Mouse (Mus musculus): ENCODE data around the gene Btbd18. TPM values are rescaled to one million over a fixed set of nuclear protein-coding genes. Genes with fewer than 3 reads are reported as not detected.

The Btbd18 gene
- polyA plus RNA-seq (2012; rRNA removed; ENCODE audit: low replicate concordance): not detected in 2 replicates

GRCm38 (mm10) chr2:84658806-84659205, at the start of gene Btbd18:
TSS of gene Btbd18 (plus strand) at chr2:84659079.

GRCm38 (mm10) chr2:84650464-84651195, 8.2 kb upstream of the Btbd18 start, which contains the start of gene Ctnnd1:
TSS of gene Ctnnd1 (minus strand) at chr2:84650765.

GRCm38 (mm10) chr2:84670569-84670933, 11.7 kb downstream of the Btbd18 start, which contains the start of gene Selenoh:
TSS of gene Selenoh (minus strand) at chr2:84670770.

GRCm38 (mm10) chr2:84677968-84678880, 19.3 kb downstream of the Btbd18 start, which contains the start of the genes Gm28635 and Med19:
TSS of gene Gm28635 (minus strand) at chr2:84678041.
TSS of gene Med19 (plus strand) at chr2:84678402.

GRCm38 (mm10) chr2:84679016-84679415, 20.1 kb downstream of the Btbd18 start, which contains the start of gene Tmx2:
TSS of gene Tmx2 (minus strand) at chr2:84679140.

GRCm38 (mm10) chr2:84714811-84715561, 56.1 kb downstream of the Btbd18 start, which contains the start of gene Zdhhc5:
TSS of gene Zdhhc5 (minus strand) at chr2:84715180.

Other genes starting within 250 kb of the Btbd18 start
- 4.5 and 9.7 TPM in 2 replicates for gene Calcrl, start 233.7 kb upstream of the Btbd18 start, polyA plus RNA-seq (2012; rRNA removed; ENCODE audit: low replicate concordance)
- gene Tfpi, start 182.3 kb upstream of the Btbd18 start, polyA plus RNA-seq (2012; rRNA removed; ENCODE audit: low replicate concordance): 2.3 and 8.7 TPM in 2 replicates
- 27.4 and 52.9 TPM in 2 replicates for gene Ctnnd1, start 8.3 kb upstream of the Btbd18 start, polyA plus RNA-seq (2012; rRNA removed; ENCODE audit: low replicate concordance)
- 29.8 and 68.7 TPM in 2 replicates for gene Selenoh, start 11.7 kb downstream of the Btbd18 start, polyA plus RNA-seq (2012; rRNA removed; ENCODE audit: low replicate concordance)
- gene Gm28635, start 19.0 kb downstream of the Btbd18 start, polyA plus RNA-seq (2012; rRNA removed; ENCODE audit: low replicate concordance): not detected in 2 replicates
- gene Med19, start 19.3 kb downstream of the Btbd18 start, polyA plus RNA-seq (2012; rRNA removed; ENCODE audit: low replicate concordance): 8.2 and 8.9 TPM in 2 replicates
- gene Tmx2, start 20.1 kb downstream of the Btbd18 start, polyA plus RNA-seq (2012; rRNA removed; ENCODE audit: low replicate concordance): 50.7 and 78.8 TPM in 2 replicates
- gene Zdhhc5, start 56.1 kb downstream of the Btbd18 start, polyA plus RNA-seq (2012; rRNA removed; ENCODE audit: low replicate concordance): 40.8 and 51.4 TPM in 2 replicates
- gene Clp1, start 68.3 kb downstream of the Btbd18 start, polyA plus RNA-seq (2012; rRNA removed; ENCODE audit: low replicate concordance): 8.7 and 13.1 TPM in 2 replicates
- 9.9 and 12.8 TPM in 2 replicates for gene Ypel4, start 75.0 kb downstream of the Btbd18 start, polyA plus RNA-seq (2012; rRNA removed; ENCODE audit: low replicate concordance)
- 2.1 and 3.1 TPM in 2 replicates for gene Gm19426, start 84.6 kb downstream of the Btbd18 start, polyA plus RNA-seq (2012; rRNA removed; ENCODE audit: low replicate concordance)
- gene Serping1, start 116.4 kb downstream of the Btbd18 start, polyA plus RNA-seq (2012; rRNA removed; ENCODE audit: low replicate concordance): 611 and 890 TPM in 2 replicates
- 26.8 and 39.4 TPM in 2 replicates for gene Ube2l6, start 139.7 kb downstream of the Btbd18 start, polyA plus RNA-seq (2012; rRNA removed; ENCODE audit: low replicate concordance)
- gene Smtnl1, start 163.6 kb downstream of the Btbd18 start, polyA plus RNA-seq (2012; rRNA removed; ENCODE audit: low replicate concordance): 8.6 TPM in 1 of 2 replicates, not detected in the other
- 22.0 and 45.6 TPM in 2 replicates for gene Timm10, start 167.9 kb downstream of the Btbd18 start, polyA plus RNA-seq (2012; rRNA removed; ENCODE audit: low replicate concordance)
- gene Slc43a1, start 179.8 kb downstream of the Btbd18 start, polyA plus RNA-seq (2012; rRNA removed; ENCODE audit: low replicate concordance): 51.6 and 66.7 TPM in 2 replicates
- 11.3 and 38.0 TPM in 2 replicates for gene Rtn4rl2, start 227.6 kb downstream of the Btbd18 start, polyA plus RNA-seq (2012; rRNA removed; ENCODE audit: low replicate concordance)